Mouse (Mus musculus): ENCODE measurements around the gene Ap1ar. TPM values are rescaled to one million over a fixed set of nuclear protein-coding genes. Genes with fewer than 3 reads are reported as not detected.

Ap1ar gene
- total RNA-seq, 2 experiments from 2014 or later, result 19.8 to 20.8 TPM

DNA sequence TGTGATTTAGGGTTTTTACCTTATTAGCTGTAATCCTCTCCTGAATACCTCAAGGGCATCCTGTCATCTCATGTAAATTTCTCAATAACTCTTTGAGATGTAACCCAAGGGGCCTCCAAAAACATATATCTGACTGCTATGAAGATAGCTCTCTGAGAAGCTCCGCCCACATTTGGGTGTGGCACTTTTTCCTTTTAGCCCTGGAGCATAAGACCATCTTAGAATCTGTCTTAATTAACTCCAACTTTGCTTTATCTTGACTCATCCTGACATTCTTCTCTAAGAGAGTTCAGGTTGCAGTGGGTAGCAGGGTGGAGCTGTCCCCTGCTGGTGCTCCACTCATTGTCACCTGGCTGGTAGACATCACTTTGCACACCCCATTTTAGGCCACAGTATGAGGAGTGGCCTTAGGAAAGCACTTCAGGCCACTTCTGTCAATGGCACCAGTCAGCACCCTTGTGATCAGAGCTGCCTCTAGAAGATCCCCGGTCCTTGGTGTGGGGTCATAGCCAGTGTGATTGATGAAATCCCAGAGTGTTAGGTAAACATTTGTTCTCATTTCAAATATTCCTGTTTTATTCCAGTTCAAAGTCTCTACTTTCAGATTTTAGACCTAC lies 6.1 kb upstream of the Ap1ar start:
- no peak for DNase-seq (ENCODE audit: low spot score in 2 of 2)

DNA sequence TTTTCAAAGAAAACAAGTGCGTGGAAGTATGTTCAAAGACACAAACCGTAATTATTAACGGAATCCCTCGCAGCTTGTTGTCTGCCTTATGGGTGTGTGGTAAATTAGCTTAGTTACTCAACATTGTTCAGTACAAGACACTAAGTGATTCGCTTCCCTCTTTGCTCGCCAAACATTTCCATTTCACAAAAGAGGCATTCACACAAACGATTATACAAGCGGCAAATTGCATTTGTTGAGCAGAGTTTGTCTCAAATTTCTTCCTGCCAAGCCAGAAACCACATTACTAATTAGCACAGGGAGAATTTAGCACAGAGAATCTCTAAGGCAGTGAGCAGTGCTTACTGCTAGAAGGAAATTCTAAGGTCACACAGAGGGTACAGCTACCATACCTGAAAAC lies 4.6 kb upstream of the Ap1ar start:
- no peak for DNase-seq (ENCODE audit: low spot score in 2 of 2)

DNA sequence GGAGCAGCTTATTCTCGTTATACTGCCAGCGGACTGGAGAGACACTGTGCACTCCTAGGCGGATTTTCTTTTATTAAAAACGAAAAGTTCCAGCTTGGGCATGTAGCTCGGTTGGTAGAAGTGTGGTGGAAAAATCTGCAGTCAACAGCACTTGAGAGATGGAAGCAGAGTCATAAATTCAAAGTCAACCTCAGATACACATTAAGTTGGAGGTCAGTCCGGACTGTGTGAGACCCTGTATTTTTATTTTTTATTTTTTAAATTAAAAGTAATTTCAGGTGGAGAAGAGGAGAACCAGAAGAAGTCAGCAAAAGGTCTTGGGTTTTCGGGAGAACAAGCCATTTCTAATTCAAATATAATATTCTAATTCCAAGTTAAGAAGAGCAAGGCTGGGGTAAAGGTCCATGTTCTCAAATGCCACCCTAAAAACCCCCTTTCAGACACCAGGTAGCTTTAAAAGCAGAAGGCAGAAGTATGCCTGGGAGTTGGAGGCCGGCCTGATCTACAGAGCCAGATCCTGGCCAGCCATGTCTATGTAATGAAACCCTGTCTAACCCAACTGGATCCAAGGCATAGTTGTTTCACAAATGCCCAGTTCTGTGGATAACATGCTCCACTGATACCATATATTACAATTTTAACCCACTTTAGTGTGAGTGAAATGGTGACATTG lies 785 bp upstream of the Ap1ar start:
- DNase-seq (ENCODE audit: low spot score in 2 of 2), result no peak

DNA sequence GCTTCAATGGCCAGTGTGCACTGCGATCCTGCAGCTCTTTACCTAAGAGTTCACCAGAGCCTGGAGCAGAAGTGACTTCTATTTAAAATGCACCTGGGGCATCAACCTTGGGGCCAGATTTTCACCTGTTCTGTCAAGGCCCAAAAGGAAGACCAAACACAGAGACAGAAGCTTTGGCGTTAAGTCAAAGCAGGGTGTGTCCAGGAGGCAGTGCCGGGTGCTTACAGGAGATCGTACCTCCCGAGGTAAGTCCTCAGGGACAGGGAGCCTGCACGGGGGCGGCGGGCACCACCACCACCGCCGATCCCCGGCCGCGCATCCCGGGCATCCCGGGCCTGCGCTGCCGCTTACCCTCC lies 547 bp downstream of the Ap1ar start:
- DNase-seq (ENCODE audit: low spot score in 2 of 2), result no peak

DNA sequence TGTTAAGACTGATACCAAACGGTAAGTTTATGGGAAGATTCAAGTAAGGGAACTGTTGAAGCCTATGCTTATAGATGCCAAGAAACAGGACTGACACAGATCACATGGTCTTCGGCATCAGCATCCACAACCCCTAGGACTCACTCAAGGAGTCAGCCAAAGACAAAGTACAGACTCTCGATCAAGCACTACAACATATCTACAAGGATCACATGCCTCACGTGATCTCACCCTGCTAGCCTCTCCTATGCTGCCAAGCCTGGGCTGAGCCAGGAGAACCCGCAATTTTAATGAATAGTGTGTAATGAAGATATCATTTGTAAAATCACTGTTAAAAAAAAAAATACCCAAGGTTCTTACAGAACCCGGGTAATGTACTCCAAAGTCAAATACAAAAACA lies 1.7 kb downstream of the Ap1ar start:
- no peak for DNase-seq (ENCODE audit: low spot score in 2 of 2)

DNA sequence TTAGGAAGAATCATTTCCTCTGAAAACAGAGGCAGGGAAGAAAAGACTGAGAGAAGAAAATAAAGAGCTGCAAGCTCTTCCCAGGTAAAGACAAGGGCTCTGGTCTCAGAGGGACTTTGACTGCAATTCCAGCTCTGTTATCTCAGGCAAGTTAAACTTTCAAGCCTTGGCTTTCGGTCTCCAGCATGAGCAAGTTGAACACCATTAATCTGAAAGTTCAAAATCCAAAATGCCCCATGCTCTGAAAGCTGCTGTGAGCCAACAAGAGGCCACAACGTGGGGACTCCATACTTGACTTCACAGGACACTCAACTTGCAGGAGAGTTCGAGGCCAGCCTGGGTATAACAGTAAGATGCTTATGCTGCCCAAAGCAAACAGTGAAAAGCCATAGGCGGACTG lies 3.3 kb downstream of the Ap1ar start:
- DNase-seq (ENCODE audit: low spot score in 2 of 2), result no peak

DNA sequence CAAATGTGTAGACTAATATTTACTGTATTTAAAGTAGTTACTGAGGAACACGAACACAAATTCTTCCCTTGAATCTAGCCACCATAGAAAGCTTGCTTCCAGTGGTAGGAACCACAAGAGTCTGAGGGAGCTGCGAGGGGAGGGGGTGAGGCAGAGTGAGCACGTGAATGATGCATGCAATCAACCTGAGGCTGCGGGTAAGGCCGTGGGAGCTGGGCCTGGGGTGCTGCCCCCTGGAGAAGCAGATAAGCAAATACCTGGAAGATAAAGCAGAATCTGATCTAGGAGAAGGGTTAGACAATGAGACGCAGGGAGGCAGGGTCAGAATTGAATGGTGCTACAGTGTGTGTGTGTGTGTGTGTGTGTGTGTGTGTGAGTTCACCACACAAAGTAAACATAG lies 6.2 kb downstream of the Ap1ar start:
- no peak for DNase-seq (ENCODE audit: low spot score in 2 of 2)

DNA sequence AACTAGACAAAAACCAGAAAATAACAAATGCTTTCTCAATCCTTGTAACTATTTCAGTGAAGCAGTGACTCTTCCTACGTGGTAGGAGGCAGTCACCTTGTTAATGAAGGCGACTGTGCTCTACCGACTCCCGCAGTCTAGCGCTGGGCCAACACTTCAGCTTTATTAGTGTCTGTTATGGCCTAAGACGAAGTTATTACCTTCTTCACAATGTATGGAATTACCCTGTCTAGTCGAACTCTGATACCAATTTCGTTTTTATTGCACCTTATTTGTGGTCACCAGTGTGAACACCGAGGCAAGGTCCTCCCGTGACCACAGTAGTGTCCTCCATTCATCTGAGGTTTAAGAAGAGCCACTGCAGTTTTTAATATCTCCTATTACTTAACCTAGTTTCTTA lies 7.1 kb downstream of the Ap1ar start:
- no peak for DNase-seq (ENCODE audit: low spot score in 2 of 2)

DNA sequence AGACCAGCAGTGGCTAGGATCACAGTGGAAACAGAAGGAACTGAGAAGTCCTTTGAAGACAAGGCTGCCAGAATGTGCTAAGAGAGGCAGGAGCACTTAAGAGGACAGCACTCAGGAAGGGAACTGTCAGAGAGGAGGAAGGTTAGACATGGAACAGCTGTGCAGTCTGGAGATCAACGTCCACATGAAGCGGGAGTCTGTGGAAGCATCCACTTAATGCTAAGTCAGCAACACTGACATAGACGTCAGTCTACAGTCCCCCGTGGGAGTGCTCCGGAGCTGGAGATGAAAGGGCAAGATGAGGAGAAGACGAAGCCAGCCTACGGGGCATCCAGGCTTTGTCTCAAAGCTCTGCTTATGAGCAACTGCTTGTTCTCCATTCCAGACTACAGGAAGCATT lies 10.2 kb downstream of the Ap1ar start:
- DNase-seq (ENCODE audit: low spot score in 2 of 2), result no peak

DNA sequence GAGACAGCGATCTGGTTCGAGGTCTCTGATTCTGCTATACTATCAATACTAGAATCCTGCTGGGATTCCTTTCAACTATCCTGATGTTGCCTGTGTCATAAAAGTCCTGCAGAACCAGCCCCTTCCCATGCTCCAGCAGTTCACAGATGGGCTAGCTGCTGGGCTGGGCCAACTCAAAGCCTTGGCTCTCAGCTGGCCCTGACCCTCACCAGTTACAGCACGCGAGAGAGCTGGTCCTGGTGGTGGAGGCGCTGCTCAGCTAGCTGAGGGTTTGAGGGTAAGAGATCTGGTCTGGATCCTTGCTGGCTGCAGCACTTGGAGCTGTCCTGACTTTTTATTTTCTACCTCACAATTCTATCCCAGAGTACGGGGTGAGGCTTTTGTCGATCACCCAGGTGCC lies 10.8 kb downstream of the Ap1ar start:
- DNase-seq (ENCODE audit: low spot score in 2 of 2), result no peak

DNA sequence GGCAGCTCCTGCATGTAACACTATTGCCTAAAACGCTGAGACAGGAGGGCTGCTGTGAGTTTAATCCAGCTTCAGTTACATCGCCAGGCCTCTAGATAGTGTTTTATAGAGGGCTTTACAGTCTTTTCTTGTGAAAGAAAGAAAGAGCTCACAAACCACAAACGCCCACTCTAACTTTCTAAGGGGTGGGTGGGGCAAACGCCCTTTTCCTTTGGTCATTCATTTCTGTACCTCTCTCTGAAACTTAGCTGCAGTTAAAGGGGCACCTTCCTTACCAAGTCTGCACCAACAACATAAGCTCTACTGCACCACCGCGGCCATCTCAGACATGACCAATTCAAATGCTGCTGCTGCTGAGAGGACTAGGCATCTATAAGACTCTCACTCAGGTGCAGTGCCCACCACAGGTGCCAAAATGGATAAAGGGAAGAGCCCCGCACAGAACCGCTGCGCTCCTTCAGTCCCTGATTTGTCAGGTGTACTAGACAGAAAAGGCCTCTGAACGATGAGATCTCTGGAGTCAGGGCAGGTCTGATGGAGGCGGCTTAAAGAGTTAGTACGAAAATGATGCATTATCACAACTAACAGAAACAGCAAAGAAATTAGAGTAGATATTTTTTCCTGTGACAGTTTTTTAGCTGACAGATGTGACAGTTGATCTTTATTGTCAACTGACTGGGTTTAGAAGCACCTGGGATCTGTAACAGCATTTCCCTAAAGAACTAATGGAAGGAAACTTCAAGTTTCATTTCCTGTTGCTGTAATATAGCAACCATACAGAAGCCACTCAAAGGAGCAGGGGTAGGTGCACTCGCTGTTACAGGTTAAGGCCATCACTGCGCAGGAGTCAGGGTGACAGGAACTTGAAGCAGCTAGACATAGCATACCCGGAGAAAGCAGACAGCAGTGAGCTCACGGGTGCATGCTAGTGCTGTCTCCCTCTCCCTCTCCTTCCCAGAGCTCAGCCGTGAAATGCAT lies 13.1 kb downstream of the Ap1ar start:
- no peak for DNase-seq (ENCODE audit: low spot score in 2 of 2)

DNA sequence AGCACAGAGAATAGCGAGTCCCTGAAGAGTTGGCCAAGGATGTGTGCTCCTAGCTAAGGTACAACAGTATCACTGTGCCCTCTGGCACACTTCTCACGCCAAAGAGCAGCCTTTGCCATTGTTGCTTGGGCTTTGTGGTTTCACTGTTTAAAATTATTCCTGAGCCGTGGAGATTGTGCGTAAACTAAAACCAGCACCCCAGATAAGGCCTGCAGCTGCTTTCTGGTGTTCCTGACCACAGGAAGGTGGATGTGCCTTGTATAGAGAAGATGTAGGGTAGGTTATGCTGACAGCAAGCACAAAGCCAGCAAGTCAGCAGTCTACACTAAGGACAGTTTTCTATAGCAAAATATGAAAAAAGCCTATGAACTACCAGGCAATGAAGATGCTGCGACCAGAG lies 16.1 kb downstream of the Ap1ar start:
- DNase-seq (ENCODE audit: low spot score in 2 of 2), result no peak

DNA sequence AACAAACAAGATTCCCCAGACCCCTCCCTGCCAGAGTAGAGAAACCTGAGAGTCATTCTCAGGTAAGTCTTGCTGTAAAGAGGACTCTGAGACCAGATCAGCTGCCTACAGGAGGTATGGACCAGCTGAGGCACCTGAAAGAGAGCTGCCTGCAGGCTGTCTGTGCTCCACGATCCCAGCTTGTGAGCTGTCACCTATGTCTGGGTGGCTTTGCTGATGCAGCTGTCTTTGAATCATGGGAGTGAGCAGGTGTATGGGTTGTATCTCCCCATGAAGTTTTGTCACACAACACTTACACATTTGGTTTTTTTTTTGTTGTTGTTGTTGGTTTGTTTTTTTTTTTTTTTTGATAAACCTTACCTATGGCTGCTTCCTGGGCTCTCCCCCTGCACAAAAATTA lies 16.9 kb downstream of the Ap1ar start:
- DNase-seq (ENCODE audit: low spot score in 2 of 2), result no peak

DNA sequence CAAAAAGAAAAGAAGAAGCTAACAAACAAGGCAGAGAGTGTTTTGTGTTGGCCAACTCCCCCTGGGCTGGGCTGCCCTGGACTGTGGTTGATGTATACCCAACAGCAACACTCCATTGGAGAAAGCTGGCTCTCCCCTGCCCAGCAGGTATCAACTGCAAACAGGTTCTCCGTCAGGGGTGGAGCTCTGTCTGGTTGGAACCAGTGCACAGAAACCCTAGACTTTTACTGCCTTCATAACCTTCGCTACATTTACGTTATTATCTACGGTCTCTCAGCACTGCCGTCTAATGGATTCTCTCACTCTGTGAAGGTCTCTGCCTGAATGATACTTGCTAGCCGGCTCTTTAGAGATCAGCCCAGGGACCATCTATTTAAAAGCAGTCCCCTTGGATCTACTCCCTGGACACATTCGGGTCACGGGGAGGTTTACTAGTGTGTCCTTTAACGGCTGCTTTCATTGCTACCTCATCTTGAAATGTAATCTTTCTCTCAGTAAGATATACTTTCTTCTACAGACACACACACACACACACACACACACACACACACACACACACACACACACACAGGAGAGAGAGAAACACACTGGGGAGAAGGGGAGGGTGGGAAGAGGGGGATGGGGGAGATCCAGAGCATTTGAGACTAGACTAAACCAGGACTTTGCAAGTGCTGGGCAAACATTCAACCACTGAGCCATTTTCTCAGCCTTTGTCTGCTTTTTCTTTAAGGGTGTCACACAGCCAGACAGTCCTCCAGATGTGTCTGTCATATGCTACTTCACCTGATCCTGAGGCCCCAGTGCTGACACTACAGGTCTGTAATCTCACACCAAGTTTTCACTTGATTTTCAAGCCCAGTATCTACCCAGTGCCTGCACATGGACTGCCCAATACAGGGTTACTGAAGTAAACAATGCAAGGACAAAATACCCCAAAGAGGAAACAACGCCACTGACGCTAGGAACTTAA lies 18.3 kb downstream of the Ap1ar start:
- DNase-seq (ENCODE audit: low spot score in 2 of 2), result no peak

DNA sequence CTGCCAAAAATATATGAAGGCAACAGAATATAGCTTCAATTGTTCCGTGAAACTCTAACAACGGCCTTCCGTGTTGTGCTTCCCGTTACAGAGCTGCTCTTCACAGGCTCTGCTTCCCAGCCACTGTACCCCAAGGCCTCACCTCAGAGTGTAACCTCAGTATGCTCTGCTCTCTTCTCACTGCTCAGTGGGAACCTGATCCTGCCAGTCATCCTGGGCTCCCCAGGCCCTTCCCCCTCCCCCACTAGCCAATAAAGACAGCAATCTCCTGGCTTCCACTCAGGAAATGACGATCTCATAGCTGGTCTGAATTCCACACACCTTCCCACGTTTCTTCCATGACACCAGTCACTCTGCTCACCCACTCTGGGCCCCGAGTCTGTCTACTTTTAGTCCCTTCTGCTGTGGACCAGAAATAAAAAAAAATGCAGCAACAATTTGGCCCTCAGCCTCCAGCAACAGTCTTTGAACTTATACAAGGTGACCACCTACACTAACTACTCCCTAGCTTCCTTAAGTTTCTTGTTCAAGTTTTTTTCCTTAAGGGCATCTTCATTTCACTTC lies 20.1 kb downstream of the Ap1ar start:
- DNase-seq (ENCODE audit: low spot score in 2 of 2), result no peak

DNA sequence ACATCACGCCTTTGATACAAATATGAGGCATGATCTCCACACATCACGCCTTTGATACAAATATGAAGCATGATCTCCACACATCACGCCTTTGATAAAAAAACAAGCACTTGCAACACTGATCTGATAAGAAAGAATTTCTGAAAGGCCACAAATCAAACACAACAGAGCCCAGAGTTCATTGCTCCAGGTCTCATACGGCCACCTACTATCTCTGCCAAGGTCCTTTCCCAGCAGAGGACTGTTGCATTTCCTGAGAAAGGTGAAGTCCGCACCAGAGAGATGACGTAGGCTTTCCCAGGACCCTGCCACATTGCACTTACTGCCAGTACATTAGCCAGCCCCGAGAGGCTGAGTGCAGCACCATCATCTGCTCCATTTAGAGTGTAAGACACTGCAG lies 28.2 kb downstream of the Ap1ar start:
- DNase-seq (ENCODE audit: low spot score in 2 of 2), result no peak

DNA sequence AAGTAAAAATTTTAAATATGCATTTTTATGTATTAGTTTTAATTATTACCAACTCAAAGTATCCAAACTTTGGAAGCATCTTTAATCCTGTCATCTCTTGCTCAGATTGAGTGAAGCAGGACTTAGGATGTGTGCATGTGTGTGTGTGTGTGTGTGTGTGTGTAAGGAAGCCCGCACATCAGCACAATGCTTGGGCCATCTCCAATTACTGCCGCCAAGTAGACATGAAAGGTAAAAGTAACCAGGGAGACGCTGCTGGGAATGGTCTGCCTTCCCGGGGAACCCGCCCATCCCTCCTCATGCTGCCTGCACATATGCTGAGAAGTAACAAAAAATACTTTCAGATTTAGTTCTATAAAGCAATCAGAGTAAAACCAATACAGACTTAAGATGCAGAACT lies 29.5 kb downstream of the Ap1ar start:
- no peak for DNase-seq (ENCODE audit: low spot score in 2 of 2)

DNA sequence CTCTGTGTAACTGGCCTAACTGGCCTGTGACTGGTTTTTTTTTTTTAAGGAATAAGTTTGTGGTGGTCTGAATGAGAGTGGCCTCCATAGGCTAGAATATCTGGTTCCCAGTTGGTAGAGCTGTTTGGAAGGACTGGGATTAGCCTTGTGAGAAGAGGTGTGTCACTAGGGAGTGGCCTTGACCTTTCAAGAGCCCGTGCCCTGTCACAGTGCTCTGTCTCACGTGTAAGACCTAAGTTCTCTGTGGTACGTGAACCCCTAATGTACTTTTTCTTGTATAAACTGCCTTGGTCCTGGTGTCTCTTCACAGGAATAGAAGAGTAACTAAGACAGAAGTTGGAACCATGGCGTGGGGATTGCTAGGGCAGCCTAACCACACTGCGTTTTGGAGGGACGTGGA lies 31.3 kb downstream of the Ap1ar start:
- DNase-seq (ENCODE audit: low spot score in 2 of 2), result no peak

DNA sequence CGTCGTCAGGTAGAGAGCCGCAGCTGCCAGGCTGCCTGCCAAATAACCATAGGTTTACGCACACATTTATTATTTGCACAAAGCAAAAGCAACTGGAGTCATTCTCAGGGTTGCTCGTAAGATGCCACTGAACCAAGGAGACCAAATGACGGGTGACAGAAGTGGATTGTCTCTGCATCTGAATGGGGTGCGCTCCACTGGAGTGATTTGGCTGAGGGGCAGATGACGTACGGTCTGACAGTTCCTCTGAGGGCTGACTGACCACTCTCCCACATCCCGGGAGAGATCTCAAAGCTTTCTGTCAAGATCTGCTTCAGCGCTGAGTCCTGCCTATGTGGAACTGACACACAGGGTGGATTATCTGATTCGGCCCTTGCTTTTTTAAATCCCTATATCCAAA lies 32.3 kb downstream of the Ap1ar start:
- no peak for DNase-seq (ENCODE audit: low spot score in 2 of 2)

DNA sequence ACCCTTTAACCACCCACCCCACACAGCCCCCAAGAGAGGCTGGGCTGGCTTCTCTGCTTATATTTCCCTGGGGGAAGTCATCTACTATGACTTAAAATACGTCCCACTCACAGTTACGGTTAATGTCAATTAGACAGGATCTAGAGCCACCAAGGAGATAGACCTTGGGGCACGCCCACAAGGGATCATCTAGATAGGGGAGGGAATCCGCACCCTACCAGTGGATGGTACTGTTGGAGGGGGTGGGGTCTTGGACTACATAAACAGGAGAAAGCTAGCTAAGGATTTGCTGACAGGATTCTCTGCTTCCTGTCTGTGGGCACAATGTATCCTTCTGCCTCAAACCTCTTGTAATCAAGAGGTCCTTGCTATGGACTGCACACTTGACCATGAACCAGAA lies 32.9 kb downstream of the Ap1ar start:
- DNase-seq (ENCODE audit: low spot score in 2 of 2), result no peak

DNA sequence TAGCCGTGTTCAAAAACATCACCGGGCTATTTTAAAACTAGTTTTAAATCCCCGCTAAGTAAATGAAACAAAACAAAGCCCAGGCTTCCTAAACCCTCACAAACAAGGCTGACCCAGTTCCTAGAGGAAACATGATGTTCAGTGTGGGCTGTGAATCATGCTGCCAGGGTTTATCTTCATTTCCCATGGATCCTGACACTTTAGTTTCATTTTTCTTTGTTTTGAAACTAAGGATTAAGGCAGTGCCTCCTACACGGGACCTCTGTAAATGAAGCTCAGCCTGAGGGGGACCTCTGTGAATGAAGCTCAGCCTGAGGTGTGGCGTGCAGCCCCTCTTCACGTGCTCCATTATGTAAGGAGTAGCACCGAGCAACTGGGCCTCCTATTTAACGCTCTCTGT lies 34.5 kb downstream of the Ap1ar start:
- no peak for DNase-seq (ENCODE audit: low spot score in 2 of 2)
